Mouse (Mus musculus) cerebellum, adult 2 months (tissue): Measurements from ENCODE around the gene Gm4858. TPM values are rescaled to one million over a fixed set of nuclear protein-coding genes. Genes with fewer than 3 reads are reported as not detected.
"Not testable (repeated sequence)": the region's sequence is repeated elsewhere in the genome, so short reads cannot be mapped to it uniquely, and the experiment has no call there.

ENCODE experiments used
- DNase-seq, 2 experiments: peaks; one replicate each; pipeline ENCODE4 v3.0.0; 2021
- H3K27ac ChIP-seq: fragments of 200-500 bp; 2 replicates; pipeline ENCODE4 v1.5.1; 2012; ENCODE audit warnings: low read length, control low read depth, inconsistent platforms; ENCODE audit not compliant: insufficient read depth
- H3K27me3 ChIP-seq: fragments of 200-500 bp; 2 replicates; pipeline ENCODE4 v1.6.1; 2012; ENCODE audit warnings: inconsistent platforms, mild to moderate bottlenecking, low read length, moderate library complexity; ENCODE audit not compliant: control insufficient read depth, insufficient read depth
- H3K4me1 ChIP-seq: fragments of 200-500 bp; 2 replicates; pipeline ENCODE4 v1.6.1; 2011; ENCODE audit warnings: low read length; ENCODE audit not compliant: control insufficient read depth, insufficient read depth
- H3K4me3 ChIP-seq: fragments of 200-500 bp; replicated peaks from 2 replicates; pipeline ENCODE3; 2011; ENCODE audit warnings: mild to moderate bottlenecking, low read depth, low read length, control low read depth; ENCODE audit not compliant: insufficient read depth
- CTCF ChIP-seq: fragments of 200-500 bp; IDR thresholded peaks from 2 replicates; pipeline ENCODE4 v1.5.1; 2011; ENCODE audit warnings: low read depth, mild to moderate bottlenecking, control low read depth, low read length, moderate library complexity, borderline replicate concordance; ENCODE audit not compliant: insufficient read depth
- POLR2A ChIP-seq: fragments of 200-500 bp; IDR thresholded peaks from 2 replicates; pipeline ENCODE4 v1.6.1; 2011; ENCODE audit warnings: low read length, control low read depth, borderline replicate concordance; ENCODE audit not compliant: insufficient read depth
- WGBS: fragments of 180-500 bp; shearing (Covaris S2); methylation state at CpG from one replicate; pipeline ENCODE4 v1.1.7; 2018; 5-methylcytosine and 5-hydroxymethylcytosine counted together
- polyA plus RNA-seq: library from polyadenylated mRNA; depleted of rRNA; stranded (reverse); fragments of >200 nt; gene quantifications from 2 replicates; pipeline ENCODE4 v1.2.3, GENCODE M21; 2012; rRNA removed

Gm4858 gene
- polyA plus RNA-seq, 1 experiment, result not detected

DNA sequence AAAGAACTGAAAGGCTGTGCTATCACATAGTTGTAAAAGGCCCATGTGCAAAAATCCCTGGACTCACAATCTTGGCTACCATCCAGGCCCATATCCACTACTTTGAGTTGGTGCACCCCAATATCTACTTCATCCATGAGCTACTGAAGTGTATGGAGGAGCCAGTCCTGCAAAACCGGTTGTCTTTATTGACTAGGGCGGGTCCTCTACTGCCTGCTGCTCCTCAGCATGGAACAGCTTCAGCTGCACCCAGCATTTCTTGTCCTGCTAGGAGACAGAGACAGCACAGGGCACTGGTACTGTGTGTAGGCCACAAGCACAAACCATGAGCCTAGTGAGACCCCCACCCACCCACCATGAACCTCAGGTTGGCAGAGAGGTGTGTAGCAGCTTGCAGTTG is 18.0 kb downstream of the Gm4858 start:
- H3K27me3 ChIP-seq, result no peaks in the 10 kb centered on the region
- 93% methylated on average over 2 of the region's 2 CpGs for WGBS
- DNase-seq, result no peak
- H3K27ac ChIP-seq, result no peak overlapping the region
- TF ChIP-seq POLR2A, result no peak
- TF ChIP-seq CTCF, result no peak
- no peaks in the 10 kb centered on the region for H3K4me1 ChIP-seq
- H3K4me3 ChIP-seq, result no peak overlapping the region

DNA sequence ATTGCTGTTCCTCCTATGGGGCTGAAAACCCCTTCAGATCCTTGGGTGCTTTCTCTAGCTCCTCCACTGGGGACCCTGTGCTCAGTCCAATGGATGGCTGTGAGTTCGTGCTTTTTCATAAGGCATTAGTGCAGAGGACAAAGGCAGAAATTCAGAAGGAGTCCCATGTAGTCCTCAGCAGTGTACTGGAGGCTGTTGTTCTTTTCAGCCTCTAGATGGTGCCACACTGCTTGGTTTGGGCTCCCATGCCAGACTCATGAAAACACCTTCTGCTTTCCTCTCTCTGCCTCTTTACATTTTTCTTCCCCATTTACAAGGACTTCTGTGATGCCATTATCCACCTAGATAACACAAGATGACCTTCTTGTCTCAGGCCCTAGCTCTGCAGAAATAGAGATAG is 25.0 kb downstream of the Gm4858 start:
- 29% methylated on average over 1 of the region's 1 CpGs for WGBS

DNA sequence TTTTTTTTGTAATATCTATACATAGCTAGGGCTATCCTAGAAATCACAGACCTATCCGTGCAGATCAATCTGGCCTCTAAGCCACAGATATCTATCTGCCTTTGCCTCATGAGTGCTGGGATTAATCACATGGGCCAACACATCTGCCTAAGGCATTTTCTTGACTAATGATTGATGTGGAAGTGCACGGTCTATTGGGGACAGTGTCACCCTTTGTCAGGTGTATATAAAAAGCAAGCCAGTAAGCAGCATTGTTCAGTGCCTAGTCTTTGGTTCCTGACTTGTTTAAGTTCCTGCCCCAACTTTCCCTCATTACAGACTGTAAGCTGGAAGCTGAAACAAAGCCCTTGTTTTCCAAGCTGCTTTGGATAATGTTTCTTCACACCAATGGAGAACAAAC is 27.8 kb downstream of the Gm4858 start:
- WGBS, result 86% methylated on average over 2 of the region's 2 CpGs
- Histone ChIP-seq H3K4me3 (no peak overlapping the region), H3K27me3 (no peaks in the 10 kb centered on the region), H3K4me1 (no peaks in the 10 kb centered on the region), H3K27ac (no peak overlapping the region)
- TF ChIP-seq POLR2A, result no peak
- no peak for DNase-seq

More for the DNA sequence above, 25.0 kb downstream of the Gm4858 start:
- H3K4me1 ChIP-seq, H3K4me3 ChIP-seq, DNase-seq, H3K27me3 ChIP-seq, H3K27ac ChIP-seq: not testable (repeated sequence)

DNA sequence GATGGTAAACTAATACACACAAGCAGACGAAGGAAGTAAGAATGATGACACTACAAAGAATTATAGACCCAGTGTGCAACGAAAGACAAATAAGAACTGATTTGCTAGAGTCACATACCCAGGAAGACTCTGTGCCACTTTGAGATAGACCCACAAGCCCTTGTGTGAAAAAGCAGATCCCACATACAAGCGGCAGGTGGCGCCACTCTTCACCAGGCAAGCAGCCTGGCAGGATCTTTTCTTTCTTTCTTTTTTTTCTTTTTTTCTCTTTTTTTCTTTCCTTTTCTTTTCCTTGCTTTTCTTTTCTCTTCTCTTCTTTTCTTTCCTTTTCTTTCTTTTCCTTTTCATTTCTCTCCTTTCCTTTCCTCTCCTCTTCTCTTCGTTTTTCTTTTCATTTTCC is 43.0 kb downstream of the Gm4858 start:
- 36% methylated on average over 5 of the region's 5 CpGs for WGBS
- Histone ChIP-seq H3K4me1 (no peaks in the 10 kb centered on the region), H3K27me3 (no peaks in the 10 kb centered on the region), H3K27ac (no peak overlapping the region), H3K4me3 (no peak overlapping the region)
- DNase-seq, result no peak
- TF ChIP-seq CTCF (no peak), POLR2A (no peak)

DNA sequence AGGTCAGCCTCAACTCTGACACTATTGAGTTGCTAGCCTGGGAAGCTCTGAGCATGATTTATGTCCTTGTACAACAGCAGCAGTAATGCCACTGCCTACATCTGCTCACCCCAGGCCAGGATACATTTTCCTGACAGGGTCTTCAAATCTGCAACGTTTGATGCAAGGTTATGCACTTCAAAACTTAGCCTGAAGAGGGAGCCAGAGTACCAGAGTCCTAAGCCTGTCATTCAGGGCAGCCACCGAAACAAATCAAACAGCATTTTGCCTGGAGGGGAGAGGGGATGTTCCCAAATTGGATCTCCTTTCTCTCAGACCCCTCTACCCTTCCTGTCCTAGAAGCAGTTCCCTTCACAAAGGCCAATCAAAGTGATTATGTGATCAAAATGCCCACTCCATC is 45.9 kb downstream of the Gm4858 start:
- no peak for DNase-seq
- H3K27ac ChIP-seq, result no peak overlapping the region
- 3% methylated on average over 2 of the region's 2 CpGs for WGBS
- TF ChIP-seq POLR2A, result no peak
- peak; percentile 40 for TF ChIP-seq CTCF
- H3K4me1 ChIP-seq, result no peaks in the 10 kb centered on the region
- no peak overlapping the region for H3K4me3 ChIP-seq
- no peaks in the 10 kb centered on the region for H3K27me3 ChIP-seq

DNA sequence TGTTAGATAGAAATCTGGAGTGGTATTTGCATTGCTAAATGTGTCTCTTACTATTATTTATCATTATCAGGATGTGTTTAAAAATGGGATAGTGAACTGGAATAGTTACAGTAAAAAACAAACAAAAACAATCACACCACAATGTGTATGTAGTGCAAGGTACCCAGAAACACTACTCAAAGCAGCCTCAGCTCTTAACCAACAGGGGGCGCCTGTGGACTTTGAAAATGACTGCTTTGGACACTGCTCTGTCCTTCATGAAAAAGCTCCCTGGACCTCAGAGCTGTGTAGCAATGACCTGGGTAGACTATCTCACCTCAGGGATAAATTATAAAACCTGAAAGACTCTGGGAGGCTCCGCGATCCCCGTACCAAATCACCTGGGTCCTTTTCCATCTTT is 50.5 kb downstream of the Gm4858 start:
- Histone ChIP-seq H3K4me3 (no peak overlapping the region), H3K27me3 (no peaks in the 10 kb centered on the region), H3K4me1 (no peaks in the 10 kb centered on the region), H3K27ac (no peak overlapping the region)
- DNase-seq, result no peak
- TF ChIP-seq CTCF (no peak), POLR2A (no peak)
- WGBS, result 44% methylated on average over 4 of the region's 4 CpGs

Other genes with a start within 250 kb of the Gm4858 start
- gene Kprp, start 241.6 kb upstream of the Gm4858 start, polyA plus RNA-seq, result not detected in 2 replicates
- not detected in 2 replicates for gene Lce1l, start 217.5 kb upstream of the Gm4858 start, polyA plus RNA-seq
- not detected in 2 replicates for gene 2310050C09Rik, start 198.6 kb upstream of the Gm4858 start, polyA plus RNA-seq
- not detected in 2 replicates for gene Lce3a, start 142.6 kb upstream of the Gm4858 start, polyA plus RNA-seq
- not detected in 2 replicates for gene Lce3b, start 135.8 kb upstream of the Gm4858 start, polyA plus RNA-seq
- gene Lce3c, start 124.3 kb upstream of the Gm4858 start, polyA plus RNA-seq, result not detected in 2 replicates
- not detected in 2 replicates for gene Lce3d, start 111.4 kb upstream of the Gm4858 start, polyA plus RNA-seq
- not detected in 2 replicates for gene Lce3e, start 101.8 kb upstream of the Gm4858 start, polyA plus RNA-seq
- gene Lce3f, start 76.6 kb upstream of the Gm4858 start, polyA plus RNA-seq, result not detected in 2 replicates
- not detected in 2 replicates for gene Crct1, start 53.1 kb upstream of the Gm4858 start, polyA plus RNA-seq
- gene Lce1m, start 49.8 kb upstream of the Gm4858 start, polyA plus RNA-seq, result not detected in 2 replicates
- not detected in 2 replicates for gene Crnn, start 76.0 kb downstream of the Gm4858 start, polyA plus RNA-seq
- not detected in 2 replicates for gene Flg2, start 128.5 kb downstream of the Gm4858 start, polyA plus RNA-seq
- not detected in 2 replicates for gene Flg, start 204.7 kb downstream of the Gm4858 start, polyA plus RNA-seq